Mouse (Mus musculus): ENCODE measurements around the gene Dppa3.
A peak's percentile ranks its signal among the peaks of the same experiment; 100 is the strongest.

Gene Dppa3

DNA sequence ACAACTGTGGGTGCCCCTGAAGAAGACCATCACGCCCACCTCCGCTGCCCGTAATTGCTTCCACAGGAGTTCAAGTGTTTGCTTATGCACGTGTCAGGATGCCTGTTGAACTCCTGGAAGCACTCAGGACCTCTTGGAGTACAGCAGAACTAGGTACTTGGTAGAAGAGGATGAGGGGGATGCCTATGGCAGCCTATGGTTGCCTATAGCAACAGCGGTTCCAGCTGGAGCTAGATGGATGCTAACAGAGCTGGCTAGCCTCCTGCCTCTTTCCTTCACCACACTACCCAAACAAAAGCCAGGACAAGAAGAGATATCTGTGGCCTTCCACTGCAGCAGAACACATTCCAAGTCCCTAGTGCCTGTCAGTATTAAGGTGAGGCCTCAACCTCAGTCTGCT lies 41.5 kb downstream of the Dppa3 start:
- no peak for DNase-seq (ENCODE audit: low spot score)

- DNase-seq (ENCODE audit: low spot score): no peak
These were observed 42.6 kb downstream of the Dppa3 start for GRCm38 (mm10) chr6:122668823-122669222.

DNA sequence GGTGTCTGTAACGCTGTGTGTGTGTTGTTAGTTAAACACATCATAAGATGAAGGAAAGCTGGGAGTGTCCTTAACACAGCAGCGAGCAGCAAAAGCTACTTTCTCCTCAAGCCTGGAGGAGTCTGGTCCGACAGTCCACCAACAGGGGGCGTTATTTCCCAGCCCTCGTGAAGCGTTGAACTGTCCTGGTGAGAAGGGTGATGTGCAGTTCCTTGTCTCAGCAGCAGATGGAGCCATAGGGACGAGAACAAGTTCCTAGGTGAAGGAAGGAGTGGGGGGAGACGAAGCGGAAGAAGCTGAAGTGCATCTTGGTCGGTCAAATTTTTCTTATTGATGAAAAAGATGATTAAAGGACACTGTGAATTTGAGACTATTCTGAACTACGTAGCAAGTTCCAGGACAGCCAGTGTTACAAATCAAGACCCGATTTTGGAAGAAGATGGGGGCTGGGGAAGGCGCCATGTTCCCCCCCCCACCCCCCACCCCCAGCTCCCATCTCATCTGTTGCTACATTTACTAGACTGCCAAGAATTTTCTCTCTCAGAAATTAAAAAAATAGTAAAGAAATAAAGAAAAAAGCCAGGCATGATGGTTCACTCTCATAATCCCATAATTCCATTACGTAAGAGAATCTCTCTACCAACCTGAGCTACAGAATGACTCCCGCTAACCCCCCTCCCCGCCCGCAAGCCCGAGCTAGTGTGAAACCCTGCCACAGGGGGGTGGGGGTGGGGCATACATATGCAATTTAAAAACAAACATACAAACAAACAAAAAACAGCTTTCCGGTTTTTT lies 43.4 kb downstream of the Dppa3 start:
- DNase-seq (ENCODE audit: low spot score): peak; percentile 78

- DNase-seq (ENCODE audit: low spot score): no peak
These were observed 44.0 kb downstream of the Dppa3 start for GRCm38 (mm10) chr6:122670201-122670551.

GRCm38 (mm10) chr6:122670841-122671240 lies 44.6 kb downstream of the Dppa3 start:
- no peak for DNase-seq (ENCODE audit: low spot score)

DNA sequence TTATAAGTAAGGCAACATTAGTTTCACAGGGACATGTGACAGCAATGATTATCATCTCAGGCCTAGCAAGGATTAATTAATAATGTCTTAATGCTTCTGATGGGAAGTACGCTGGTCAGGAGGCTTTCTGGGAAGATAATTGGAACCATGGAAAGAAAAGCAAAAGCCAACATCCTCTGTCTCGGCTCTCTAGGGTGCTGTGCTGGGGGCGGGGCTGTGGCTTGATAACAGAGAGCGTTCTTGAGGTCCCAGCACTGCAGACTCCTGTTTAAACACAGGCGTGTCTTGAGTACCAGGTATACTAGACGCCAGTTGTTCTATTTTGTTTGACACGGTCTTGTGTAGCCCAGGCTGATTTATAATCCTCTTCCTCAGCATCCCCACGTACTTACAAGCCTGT lies 46.5 kb downstream of the Dppa3 start:
- no peak for DNase-seq (ENCODE audit: low spot score)
